Mouse (Mus musculus) liver, postnatal 0 days (tissue): Measurements from ENCODE around the gene Gpr160.

ENCODE experiments used
- CTCF ChIP-seq: sonication (generic); IDR thresholded peaks from 2 replicates; pipeline ENCODE4 v1.5.1; 2016; ENCODE audit warnings: antibody characterized with exemption, low read depth
- EP300 ChIP-seq: IDR thresholded peaks from 2 replicates; pipeline ENCODE4 v1.6.1; 2016; ENCODE audit warnings: antibody characterized with exemption, low read depth, mild to moderate bottlenecking

GRCm38 (mm10) chr3:30863712-30864435, 8.1 kb downstream of the Gpr160 start:
- no peak for TF ChIP-seq CTCF
- TF ChIP-seq EP300: no peak
